Mouse (Mus musculus) cerebellum, adult 8-10 months (tissue): ENCODE measurements around the gene Itpr3.

Experiments
- DNase-seq: peaks from one replicate; pipeline ENCODE4 v3.0.0; 2022

Itpr3 gene

GRCm38 (mm10) chr17:27038335-27039050, 18.6 kb upstream of the Itpr3 start:
- DNase-seq = no peak

GRCm38 (mm10) chr17:27039432-27040102, 17.5 kb upstream of the Itpr3 start:
- no peak for DNase-seq

- DNase-seq = no peak
These were observed 16.6 kb upstream of the Itpr3 start for GRCm38 (mm10) chr17:27040304-27041045.

DNA sequence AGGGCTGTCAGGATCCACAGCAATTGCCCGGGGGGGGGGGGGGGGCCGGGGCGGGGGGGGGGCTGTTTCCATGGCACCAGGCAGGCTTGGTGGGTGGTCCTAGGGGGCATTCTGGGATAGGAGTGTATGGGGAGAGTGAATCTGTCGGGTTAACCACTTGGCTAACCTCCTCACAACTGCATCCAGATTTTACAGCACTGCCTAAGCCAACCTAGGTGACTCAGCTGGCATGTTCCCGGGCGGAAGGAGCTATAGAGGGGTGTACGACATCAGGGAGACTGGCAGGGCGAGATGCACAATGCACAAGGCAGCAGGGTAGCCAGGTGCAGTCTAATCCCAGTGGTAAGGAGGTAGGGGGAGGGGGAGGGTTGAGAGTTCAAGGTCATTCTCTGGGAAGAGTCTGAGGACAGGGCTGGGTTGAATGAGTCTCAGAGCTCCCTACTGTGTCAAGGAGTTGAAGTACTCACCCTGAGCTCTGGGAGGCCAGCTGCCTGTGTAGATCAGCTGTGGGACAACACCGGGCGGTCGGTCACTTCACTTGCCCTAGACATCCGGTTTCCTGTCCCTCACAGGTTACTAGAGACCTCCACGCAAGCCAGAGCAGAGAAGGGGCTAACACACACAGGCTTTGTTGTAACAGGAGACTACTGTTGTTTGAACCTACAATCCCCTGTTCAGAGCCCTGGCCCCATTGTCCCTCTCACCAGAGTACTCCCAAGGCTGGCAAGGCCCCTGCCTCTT, 15.9 kb upstream of the Itpr3 start:
- DNase-seq = no peak

GRCm38 (mm10) chr17:27041787-27042055, 15.4 kb upstream of the Itpr3 start:
- no peak for DNase-seq

DNA sequence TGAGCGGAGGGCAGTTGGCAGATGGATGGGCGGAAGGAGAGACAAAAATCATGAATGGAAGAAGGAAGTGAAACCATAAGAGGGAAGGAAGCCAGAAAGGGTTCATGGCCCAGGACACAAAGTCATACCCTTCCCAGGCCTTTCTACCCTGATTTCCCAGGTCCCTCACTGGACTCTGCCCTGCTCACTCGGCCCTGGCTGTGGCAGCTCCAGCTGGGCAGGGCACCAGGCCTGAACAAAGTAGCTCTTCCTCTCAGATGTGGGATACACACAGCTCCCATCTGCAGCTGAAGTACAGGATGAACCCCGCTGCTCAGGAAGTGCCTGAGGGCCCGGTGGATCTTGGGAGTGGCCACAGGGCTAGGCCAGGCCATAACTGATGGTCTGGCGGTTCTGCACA, 14.3 kb upstream of the Itpr3 start:
- DNase-seq = no peak

DNA sequence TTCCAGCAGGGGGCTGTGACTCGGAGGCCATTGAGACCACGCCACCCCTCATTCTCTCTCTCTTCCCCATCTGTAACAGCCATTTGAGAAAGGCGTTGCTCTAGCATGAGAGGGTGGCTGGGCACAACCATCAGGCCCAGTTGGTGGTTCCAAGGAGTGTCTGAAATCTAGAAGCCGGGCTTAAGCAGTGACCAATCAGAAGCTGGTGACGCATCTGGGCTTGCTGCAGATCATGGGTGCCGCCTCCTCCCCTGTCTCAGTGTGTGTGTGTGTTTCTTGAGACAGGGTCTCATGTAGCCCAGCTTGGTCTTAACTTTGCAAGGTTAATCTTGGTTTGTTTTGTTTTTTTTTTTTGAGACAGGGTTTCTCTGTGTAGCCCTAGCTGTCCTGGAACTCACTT, 11.9 kb upstream of the Itpr3 start:
- no peak for DNase-seq

DNA sequence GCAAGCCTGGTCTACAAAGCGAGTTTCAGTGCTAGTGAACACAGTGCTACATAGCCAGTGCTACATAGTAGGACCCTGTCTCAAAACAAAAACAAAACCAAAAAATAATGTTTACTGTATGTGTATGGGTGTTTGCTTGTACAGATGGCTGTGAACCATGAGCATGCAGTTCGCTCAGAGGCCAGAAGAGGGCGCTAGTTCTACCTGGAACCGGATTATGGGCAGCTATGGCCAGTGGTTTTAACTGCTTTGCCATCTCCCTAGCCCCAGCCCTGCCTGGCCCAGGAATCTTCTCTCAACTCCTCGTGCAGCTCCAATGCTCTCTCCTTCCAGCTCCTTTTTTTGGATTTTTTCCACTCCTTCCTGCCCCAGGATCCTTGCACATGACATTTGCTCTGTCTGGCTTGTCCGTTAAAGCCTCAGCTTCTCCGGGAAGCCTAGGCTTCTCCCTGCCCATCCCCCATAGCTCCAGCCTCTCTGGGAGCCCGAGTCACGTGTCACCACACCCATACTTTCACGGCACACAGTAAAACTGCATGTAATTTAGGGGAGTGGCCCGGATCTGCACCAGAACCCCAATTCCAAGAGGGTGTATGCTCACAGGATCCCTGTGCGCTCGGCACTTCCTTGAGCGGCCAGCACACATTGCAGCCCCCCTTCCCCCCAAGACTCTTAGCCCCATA, 9.2 kb upstream of the Itpr3 start:
- DNase-seq = no peak

GRCm38 (mm10) chr17:27048445-27049239, 8.5 kb upstream of the Itpr3 start:
- no peak for DNase-seq

DNA sequence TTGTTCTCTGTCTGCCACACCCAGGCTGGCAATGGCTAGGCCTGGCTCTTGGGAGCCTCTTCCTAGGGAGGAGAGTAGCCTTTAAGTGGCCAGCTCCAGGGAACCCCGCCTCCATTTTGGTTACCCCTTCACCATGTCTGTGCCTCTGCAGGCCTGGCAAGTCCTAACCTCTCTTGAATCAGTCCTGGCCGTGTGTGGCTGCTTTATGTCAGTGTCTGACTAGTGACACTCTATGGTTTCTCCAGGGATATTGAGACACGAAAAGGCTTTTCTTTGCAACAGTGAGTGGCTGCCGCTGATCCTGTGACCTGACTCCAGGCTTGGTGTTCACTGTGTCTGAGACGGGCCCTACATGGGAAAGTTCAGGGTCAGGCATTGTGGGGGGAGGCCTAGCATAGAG, 6.3 kb upstream of the Itpr3 start:
- no peak for DNase-seq

DNA sequence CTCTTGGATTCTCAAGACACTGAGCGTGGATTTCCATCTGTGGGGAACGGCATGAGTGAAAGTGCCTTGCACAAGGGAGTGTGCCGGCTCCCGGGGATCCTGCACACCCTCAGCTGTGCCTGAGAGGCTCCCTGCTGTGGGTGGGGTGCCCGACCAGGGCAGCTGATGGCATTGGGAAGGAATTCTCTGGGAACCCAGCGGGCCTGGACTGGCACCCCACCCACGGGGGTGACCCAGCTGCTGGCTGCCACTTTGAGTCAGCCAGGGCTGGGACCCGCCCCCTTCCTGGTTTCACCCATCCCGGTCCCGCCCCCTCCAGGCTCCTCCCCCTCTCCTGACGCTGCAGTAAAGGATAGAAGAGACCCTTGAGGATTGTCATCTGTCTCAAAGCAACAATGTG, 5.6 kb upstream of the Itpr3 start:
- no peak for DNase-seq

- DNase-seq = no peak
These were observed 934 bp upstream of the Itpr3 start for GRCm38 (mm10) chr17:27056170-27056569.

DNA sequence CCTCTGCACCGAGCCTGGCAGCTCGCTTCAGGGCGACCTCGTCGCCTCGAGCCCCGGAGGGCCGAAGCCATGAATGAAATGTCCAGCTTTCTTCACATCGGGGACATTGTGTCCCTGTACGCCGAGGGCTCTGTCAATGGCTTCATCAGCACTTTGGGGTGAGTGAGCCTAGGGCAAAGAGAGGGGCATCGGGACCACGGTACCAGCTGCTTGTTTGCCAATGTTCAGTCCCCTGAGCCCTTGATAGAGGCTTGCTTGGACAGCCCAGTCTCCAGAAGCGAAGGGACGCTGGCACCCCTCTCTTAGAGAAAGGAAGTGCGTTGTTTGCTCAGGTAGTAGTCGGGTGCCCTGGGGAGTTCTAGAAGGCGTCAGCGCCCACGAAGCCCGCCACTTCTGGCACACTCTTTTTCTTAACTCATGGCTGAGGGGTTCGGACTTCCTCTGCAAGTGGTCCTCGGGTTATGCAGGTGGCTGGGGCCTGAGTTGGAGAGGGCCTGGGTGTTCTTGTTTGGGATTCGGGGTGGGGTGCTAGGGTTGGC, 482 bp downstream of the Itpr3 start:
- DNase-seq = no peak

GRCm38 (mm10) chr17:27060698-27061097, 3.6 kb downstream of the Itpr3 start:
- DNase-seq = no peak

DNA sequence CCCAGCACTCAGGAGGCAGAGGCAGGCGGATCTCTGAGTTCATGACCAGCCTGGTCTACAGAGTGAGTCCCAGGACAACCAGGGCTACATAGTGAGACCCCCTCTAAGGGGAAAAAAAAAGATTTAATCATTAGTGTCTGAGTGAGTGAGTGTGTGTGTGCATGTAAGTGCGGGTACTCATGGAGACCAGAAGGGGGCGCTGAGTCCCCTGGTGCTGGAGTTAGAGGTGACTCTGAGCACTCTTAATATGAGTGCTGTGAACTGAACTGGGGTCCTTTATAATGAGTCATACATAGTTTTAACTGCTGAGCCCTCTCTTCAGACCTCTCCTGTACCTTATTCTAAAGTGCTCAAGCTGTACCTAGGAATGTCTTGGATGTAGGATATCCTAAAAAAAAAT, 4.6 kb downstream of the Itpr3 start:
- DNase-seq = no peak

GRCm38 (mm10) chr17:27062684-27063083, 5.6 kb downstream of the Itpr3 start:
- no peak for DNase-seq

DNA sequence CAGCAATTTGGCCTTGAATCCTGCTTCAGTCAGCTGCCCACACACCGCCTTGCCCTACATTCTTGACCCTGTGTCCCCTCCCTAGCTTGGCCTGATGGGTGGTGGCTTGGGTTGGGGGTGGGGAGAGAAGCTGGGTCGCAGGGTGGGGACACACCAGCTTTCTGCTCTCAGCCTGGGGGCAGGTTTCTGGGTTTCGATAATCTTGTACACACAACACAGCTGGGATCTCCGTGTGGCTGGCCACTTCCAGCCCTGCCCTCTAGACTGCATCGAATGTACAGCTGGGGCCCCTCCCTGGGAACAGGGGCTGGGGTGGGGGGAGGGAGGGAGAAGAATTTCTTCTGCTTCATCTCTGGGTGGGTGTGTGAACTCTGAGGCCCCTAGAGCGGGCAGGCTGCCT, 6.6 kb downstream of the Itpr3 start:
- no peak for DNase-seq

GRCm38 (mm10) chr17:27064195-27064594, 7.1 kb downstream of the Itpr3 start:
- no peak for DNase-seq

DNA sequence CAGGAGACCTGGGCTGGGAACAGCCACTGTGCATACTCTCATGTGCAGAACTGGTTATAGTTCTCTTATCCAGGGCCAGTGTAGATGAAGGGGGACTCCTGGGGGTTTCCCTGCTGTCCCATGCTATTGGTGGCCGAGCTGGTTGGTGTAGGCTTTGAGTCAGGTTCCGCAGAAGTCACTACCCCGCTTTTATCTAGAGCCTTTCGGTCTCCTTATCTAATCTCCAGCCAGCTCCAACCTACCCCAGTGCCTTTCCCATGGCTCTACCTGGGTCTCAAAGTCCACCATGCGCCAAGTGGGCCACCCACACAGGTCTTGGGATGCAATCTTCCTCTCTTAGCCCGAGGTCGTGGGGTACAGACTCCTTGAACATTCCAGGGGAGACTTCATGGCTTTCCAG, 9.0 kb downstream of the Itpr3 start:
- no peak for DNase-seq

- no peak for DNase-seq
These were observed 12.0 kb downstream of the Itpr3 start for GRCm38 (mm10) chr17:27069071-27069470.

DNA sequence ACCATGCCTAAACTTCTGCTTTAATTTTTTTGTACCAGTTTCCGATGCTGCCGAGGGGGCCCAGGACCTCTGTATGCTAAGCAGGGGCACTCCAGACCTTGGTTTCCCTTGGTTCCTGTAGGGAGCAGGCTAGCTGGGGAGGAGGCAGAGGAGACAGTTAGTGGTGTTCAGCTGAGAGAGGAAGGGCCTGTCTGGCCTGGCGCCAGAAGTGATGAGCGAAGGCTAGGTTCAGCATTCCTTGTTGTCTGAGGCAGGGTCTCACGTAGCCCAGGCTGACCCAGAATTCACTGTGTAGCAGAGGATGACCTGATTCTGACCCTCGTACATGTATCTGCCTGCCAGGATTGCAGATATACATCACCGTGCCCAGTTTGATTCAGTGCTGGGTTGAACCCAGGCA, 13.8 kb downstream of the Itpr3 start:
- DNase-seq = no peak

GRCm38 (mm10) chr17:27071630-27072029, 14.5 kb downstream of the Itpr3 start:
- DNase-seq = peak; percentile 81
